Mouse (Mus musculus): ENCODE results near the gene Nsun6. TPM values are rescaled to one million over a fixed set of nuclear protein-coding genes. Genes with fewer than 3 reads are reported as not detected.

Nsun6 gene
- polyA plus RNA-seq (2012; rRNA removed) (0.89 and 1.6 TPM in 2 replicates), polyA plus RNA-seq (2014; fragmentation: Nextera tagmentation; extraction: Ambion mirVana) (3.2 and 3.4 TPM in 2 replicates)

DNA sequence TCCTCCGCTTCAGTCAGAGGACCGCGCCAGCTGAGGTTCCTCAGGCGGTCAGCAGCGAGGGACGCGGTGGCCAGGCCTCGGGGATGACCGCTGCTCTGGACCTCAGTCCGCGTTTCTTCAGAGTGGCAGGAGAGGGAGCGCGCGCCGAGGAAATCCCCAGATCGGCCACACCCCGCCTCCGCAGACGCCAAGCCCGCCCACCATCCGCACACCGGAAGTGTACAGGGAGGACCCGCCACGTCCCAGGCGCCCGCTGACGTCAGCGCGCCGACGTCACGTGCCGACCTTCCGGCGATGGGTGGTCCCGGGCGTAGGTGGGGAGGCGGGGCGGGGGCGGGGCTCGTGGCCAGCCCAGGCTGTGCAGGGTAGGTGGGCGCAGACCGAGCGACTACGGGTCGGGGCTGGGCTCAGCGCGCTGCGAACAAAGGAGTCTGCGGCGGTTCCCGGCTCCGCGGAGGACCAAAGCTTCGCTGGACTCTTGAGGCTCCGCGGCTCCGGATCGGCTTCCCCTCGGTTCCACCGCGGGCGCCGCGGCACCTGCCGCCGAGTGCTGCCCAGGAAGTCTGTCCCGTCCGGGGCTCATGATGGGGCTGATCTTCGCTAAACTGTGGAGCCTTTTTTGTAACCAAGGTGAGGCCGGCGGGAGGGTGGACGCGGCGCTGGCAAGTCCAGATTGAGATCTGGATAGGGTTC is at the start of gene Nsun6:
Gene Nsun6 (minus strand): TSS at position 125 of the 693 bp plus-strand sequence.
- ATAC-seq (ENCODE audit: insufficient read depth) (peak; percentile 97), DNase-seq (ENCODE audit: low read depth in 3 of 3, low spot score in 3 of 3) (peak; percentile 87 to 90 (median 88))
- Histone ChIP-seq H3K4me3 (ENCODE audit: insufficient read depth in 1 of 2, low read depth in 2 of 2, low read length in 2 of 2) (peak within 1 kb of the TSS; percentile 69 to 88), H3K27ac (peak within 1 kb of the TSS; percentile 16), H3K36me3 (replicated peaks; ENCODE audit: control insufficient read depth, insufficient read depth, low read depth) (no peaks in the 10 kb centered on the region), H3K4me1 (replicated peaks; ENCODE audit: control insufficient read depth in 2 of 2, insufficient read depth in 2 of 2, low read length in 1 of 2) (peaks cover 0 to 5% of the 10 kb centered on the region in 2 experiments; a peak in 3 of 4 replicates), H3K9ac (replicated peaks) (peak within 1 kb of the TSS; percentile 78), H3K4me2 (ENCODE audit: low read depth) (peak within 1 kb of the TSS; percentile 75), H3K27me3 (ENCODE audit: control insufficient read depth, insufficient read depth, low read length) (no peaks in the 10 kb centered on the region), H3K9me3 (ENCODE audit: control insufficient read depth, low read length) (no peaks in the 10 kb centered on the region)
- WGBS (ENCODE audit: insufficient replicate concordance): under 1% methylated on average over 75 of the region's 75 CpGs
- TF ChIP-seq CTCF (IDR thresholded peaks at IDR 0.05; ENCODE audit: low read depth) (peak; percentile 63), EP300 (IDR thresholded peaks at IDR 0.05; ENCODE audit: low read depth) (0 out of 2 replicates have a peak, but pooled peaks have one; percentile 3)

DNA sequence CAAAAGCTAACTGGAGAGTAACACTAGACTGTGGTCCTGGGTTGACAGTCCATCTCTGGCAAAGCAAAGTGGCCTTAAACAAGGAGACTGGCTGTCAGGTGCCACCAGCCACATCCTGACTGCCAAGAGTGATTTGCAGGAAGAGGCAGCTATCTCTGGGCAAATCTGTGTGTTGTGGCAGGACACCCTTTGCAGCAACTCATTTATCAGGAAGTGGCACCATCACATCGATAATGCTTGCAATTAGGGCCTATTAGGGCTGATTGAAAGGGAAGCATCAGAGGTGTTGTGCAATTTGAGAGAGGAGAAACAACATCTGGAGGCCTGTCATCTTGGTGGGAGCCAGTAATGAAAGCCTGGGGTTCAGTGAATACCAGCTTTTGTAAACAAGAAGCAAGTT is 49.5 kb upstream of the Nsun6 start:
- TF ChIP-seq EP300 (IDR thresholded peaks at IDR 0.05; ENCODE audit: low read depth): no peak
- no peak for TF ChIP-seq CTCF (IDR thresholded peaks at IDR 0.05; ENCODE audit: low read depth)
- no peak overlapping the region for H3K4me3 ChIP-seq (ENCODE audit: insufficient read depth in 1 of 2, low read depth in 2 of 2, low read length in 2 of 2)
- DNase-seq (ENCODE audit: low read depth in 3 of 3, low spot score in 3 of 3): no peak
- no peaks in the 10 kb centered on the region; a peak in 1 of 4 replicates for H3K4me1 ChIP-seq (replicated peaks; ENCODE audit: control insufficient read depth in 2 of 2, insufficient read depth in 2 of 2, low read length in 1 of 2)
- 13% methylated on average over 1 of the region's 1 CpGs for WGBS (ENCODE audit: insufficient replicate concordance)
- H3K27ac ChIP-seq: no peak overlapping the region
- no peak for ATAC-seq (ENCODE audit: insufficient read depth)
- no peak overlapping the region for H3K9ac ChIP-seq (replicated peaks)
- H3K27me3 ChIP-seq (ENCODE audit: control insufficient read depth, insufficient read depth, low read length): no peaks in the 10 kb centered on the region
- H3K9me3 ChIP-seq (ENCODE audit: control insufficient read depth, low read length): no peaks in the 10 kb centered on the region
- H3K4me2 ChIP-seq (ENCODE audit: low read depth): no peak overlapping the region
- no peaks in the 10 kb centered on the region for H3K36me3 ChIP-seq (replicated peaks; ENCODE audit: control insufficient read depth, insufficient read depth, low read depth)

DNA sequence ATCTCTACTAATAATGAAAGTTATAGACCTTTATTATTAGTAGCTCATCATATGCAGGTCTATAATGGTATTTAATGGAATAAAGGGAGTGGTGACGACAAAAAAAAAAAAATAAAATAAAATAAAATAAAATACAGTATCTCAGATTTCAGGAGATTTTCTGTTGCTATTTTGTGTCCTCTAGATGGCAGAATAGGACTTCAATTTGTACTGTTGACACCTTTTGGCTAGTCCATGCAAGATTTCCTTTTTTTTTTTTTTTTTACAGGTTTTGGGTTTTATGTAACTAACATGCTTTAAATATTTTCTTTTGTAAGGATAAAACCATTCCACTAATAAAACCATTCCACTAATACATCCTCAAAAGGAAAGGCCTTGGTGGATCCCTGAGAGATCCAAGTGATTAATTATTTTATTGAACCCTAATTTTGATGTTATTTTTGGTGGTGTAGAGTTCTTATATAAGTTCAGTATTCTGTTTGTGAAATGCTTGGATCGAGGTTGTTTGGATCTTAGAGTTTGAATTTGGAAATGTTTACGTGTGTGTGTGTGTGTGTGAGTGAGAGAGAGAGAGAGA is 41.7 kb upstream of the Nsun6 start:
- H3K9ac ChIP-seq (replicated peaks): no peak overlapping the region
- H3K4me2 ChIP-seq (ENCODE audit: low read depth): no peak overlapping the region
- 36% methylated on average over 3 of the region's 3 CpGs for WGBS (ENCODE audit: insufficient replicate concordance)
- no peaks in the 10 kb centered on the region for H3K4me1 ChIP-seq (replicated peaks; ENCODE audit: control insufficient read depth in 2 of 2, insufficient read depth in 2 of 2, low read length in 1 of 2)
- H3K27me3 ChIP-seq (ENCODE audit: control insufficient read depth, insufficient read depth, low read length): no peaks in the 10 kb centered on the region
- TF ChIP-seq CTCF (IDR thresholded peaks at IDR 0.05; ENCODE audit: low read depth) (peak; percentile 33; the same call in 1 of the 2 replicates), EP300 (IDR thresholded peaks at IDR 0.05; ENCODE audit: low read depth) (no peak)
- DNase-seq (ENCODE audit: low read depth in 3 of 3, low spot score in 3 of 3) (no peak), ATAC-seq (ENCODE audit: insufficient read depth) (no peak)
- H3K4me3 ChIP-seq (ENCODE audit: insufficient read depth in 1 of 2, low read depth in 2 of 2, low read length in 2 of 2): no peak overlapping the region
- H3K9me3 ChIP-seq (ENCODE audit: control insufficient read depth, low read length): no peaks in the 10 kb centered on the region
- H3K36me3 ChIP-seq (replicated peaks; ENCODE audit: control insufficient read depth, insufficient read depth, low read depth): no peaks in the 10 kb centered on the region
- H3K27ac ChIP-seq: no peak overlapping the region

DNA sequence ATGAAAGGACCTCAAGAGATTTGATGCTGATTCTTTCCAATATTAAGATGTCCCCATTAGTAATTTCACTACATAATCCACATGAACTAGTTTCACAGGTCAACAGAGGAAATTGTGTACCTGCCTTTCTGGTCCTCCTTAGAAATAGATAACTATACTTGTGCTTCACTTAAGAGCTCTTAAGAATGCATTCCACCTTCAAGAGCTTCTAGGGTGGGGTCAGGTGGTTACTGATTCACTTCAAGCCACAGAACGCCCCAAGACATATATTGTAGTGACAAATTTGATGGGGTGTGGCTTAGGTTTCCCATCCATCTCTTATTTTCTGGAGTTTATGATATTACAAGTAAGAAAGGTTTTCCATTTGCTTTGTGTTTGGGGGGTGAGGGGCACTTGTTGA is 32.4 kb upstream of the Nsun6 start:
- Histone ChIP-seq H3K36me3 (replicated peaks; ENCODE audit: control insufficient read depth, insufficient read depth, low read depth) (no peaks in the 10 kb centered on the region), H3K4me3 (ENCODE audit: insufficient read depth in 1 of 2, low read depth in 2 of 2, low read length in 2 of 2) (no peak overlapping the region), H3K4me1 (replicated peaks; ENCODE audit: control insufficient read depth in 2 of 2, insufficient read depth in 2 of 2, low read length in 1 of 2) (no peaks in the 10 kb centered on the region), H3K27me3 (ENCODE audit: control insufficient read depth, insufficient read depth, low read length) (no peaks in the 10 kb centered on the region), H3K9me3 (ENCODE audit: control insufficient read depth, low read length) (no peaks in the 10 kb centered on the region), H3K9ac (replicated peaks) (no peak overlapping the region), H3K4me2 (ENCODE audit: low read depth) (no peak overlapping the region), H3K27ac (no peak overlapping the region)
- no peak for ATAC-seq (ENCODE audit: insufficient read depth)
- DNase-seq (ENCODE audit: low read depth in 3 of 3, low spot score in 3 of 3): no peak
- 50% methylated on average over 1 of the region's 1 CpGs for WGBS (ENCODE audit: insufficient replicate concordance)
- TF ChIP-seq EP300 (IDR thresholded peaks at IDR 0.05; ENCODE audit: low read depth) (no peak), CTCF (IDR thresholded peaks at IDR 0.05; ENCODE audit: low read depth) (no peak)

DNA sequence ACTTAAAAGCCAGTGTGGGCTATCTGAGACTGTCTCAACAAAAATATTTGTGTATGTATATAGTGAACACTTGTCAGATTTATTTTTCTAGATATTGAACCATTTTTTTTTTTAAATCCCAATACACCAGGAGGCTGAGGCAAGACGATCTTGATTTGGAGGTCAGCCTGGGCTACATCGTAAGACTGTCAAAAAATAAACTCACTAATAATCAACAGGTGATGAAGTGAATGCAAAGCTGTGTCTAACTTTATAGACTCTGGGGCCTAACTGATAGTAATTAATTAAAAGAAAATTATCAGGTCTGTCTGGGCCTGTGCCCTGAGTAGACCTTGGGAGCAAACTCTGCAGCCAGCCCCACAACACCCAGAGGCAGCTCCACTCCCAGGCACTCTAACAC is 28.8 kb upstream of the Nsun6 start:
- Histone ChIP-seq H3K27ac (no peak overlapping the region), H3K9ac (replicated peaks) (no peak overlapping the region), H3K9me3 (ENCODE audit: control insufficient read depth, low read length) (no peaks in the 10 kb centered on the region), H3K27me3 (ENCODE audit: control insufficient read depth, insufficient read depth, low read length) (no peaks in the 10 kb centered on the region), H3K4me3 (ENCODE audit: insufficient read depth in 1 of 2, low read depth in 2 of 2, low read length in 2 of 2) (no peak overlapping the region), H3K4me1 (replicated peaks; ENCODE audit: control insufficient read depth in 2 of 2, insufficient read depth in 2 of 2, low read length in 1 of 2) (no peaks in the 10 kb centered on the region), H3K4me2 (ENCODE audit: low read depth) (no peak overlapping the region), H3K36me3 (replicated peaks; ENCODE audit: control insufficient read depth, insufficient read depth, low read depth) (no peaks in the 10 kb centered on the region)
- DNase-seq (ENCODE audit: low read depth in 3 of 3, low spot score in 3 of 3): no peak
- WGBS (ENCODE audit: insufficient replicate concordance): 82% methylated on average over 2 of the region's 2 CpGs
- no peak for ATAC-seq (ENCODE audit: insufficient read depth)
- TF ChIP-seq EP300 (IDR thresholded peaks at IDR 0.05; ENCODE audit: low read depth) (no peak), CTCF (IDR thresholded peaks at IDR 0.05; ENCODE audit: low read depth) (no peak)
